In genomic region chr10:53385438-53385837, GRCm38 (mm10) we compare ENCODE assay signal across 22 mouse cellular contexts. TPM values are rescaled to one million over a fixed set of nuclear protein-coding genes. Genes with fewer than 3 reads are reported as not detected.
DNase-seq lines count a peak whose midpoint lies in the region; ATAC-seq and TF ChIP-seq lines count a peak whose summit lies in the region.
"Had no signal": no experiment of that assay in that cellular context is flagged by ENCODE, and none has a peak within 500 bp of the region (broad histone marks: within the 10 kb centered on the region; RNA-seq: fewer than 3 reads in every experiment).

No protein-coding gene starts in this region.

- no peaks in the 10 kb centered on the region for H3K36me3 ChIP-seq in midbrain, embryonic 11.5 days (ENCODE audit: control insufficient read depth, insufficient read depth, low read length)
- H3K36me3 ChIP-seq in midbrain, embryonic 16.5 days (ENCODE audit: control insufficient read depth, insufficient read depth, low read length): no peaks in the 10 kb centered on the region
- H3K36me3 ChIP-seq: embryonic facial prominence, embryonic 10.5 days; G1E; heart, embryonic 13.5 days; hindbrain, embryonic 12.5 days had no signal

- ATAC-seq in midbrain, embryonic 11.5 days (ENCODE audit: low FRiP score): no peak
- no peak for ATAC-seq in midbrain, embryonic 16.5 days
- ATAC-seq in common myeloid progenitor, adult 5-6 weeks (replicated peaks; ENCODE audit: low read depth, poor library complexity, severe bottlenecking): peak; percentile 82
- ATAC-seq in megakaryocyte-erythroid progenitor cell, adult 5-6 weeks (replicated peaks; ENCODE audit: low FRiP score, low TSS enrichment, poor library complexity, severe bottlenecking): peak; percentile 58
- no peak for ATAC-seq in cerebellum, adult (ENCODE audit: insufficient number of reproducible peaks, low FRiP score, low TSS enrichment)
- ATAC-seq: activated CD4-positive, CD25-positive, alpha-beta regulatory T cell, adult 4 months; CD4-positive, CD25-positive, alpha-beta regulatory T cell, adult 4 months; forebrain, embryonic 13.5 days; forebrain, postnatal 0 days; hindbrain, postnatal 0 days had no signal

- H3K4me3 ChIP-seq in midbrain, embryonic 11.5 days (ENCODE audit: low read depth, low read length): no peak overlapping the region
- H3K4me3 ChIP-seq in midbrain, embryonic 16.5 days (ENCODE audit: low read depth, low read length): no peak overlapping the region
- no peak overlapping the region for H3K4me3 ChIP-seq in layer of hippocampus, adult 2 months
- H3K4me3 ChIP-seq: embryonic facial prominence, embryonic 10.5 days; forebrain, embryonic 13.5 days; heart, embryonic 13.5 days; hindbrain, embryonic 12.5 days had no signal

- no peaks in the 10 kb centered on the region for H3K4me1 ChIP-seq in midbrain, embryonic 11.5 days (ENCODE audit: control insufficient read depth, insufficient read depth, low read length)
- H3K4me1 ChIP-seq in midbrain, embryonic 16.5 days (ENCODE audit: control insufficient read depth, insufficient read depth, low read length): no peaks in the 10 kb centered on the region
- H3K4me1 ChIP-seq: embryonic facial prominence, embryonic 10.5 days; hindbrain, embryonic 12.5 days had no signal

- TF ChIP-seq CTCF in layer of hippocampus, adult 2 months (conservative IDR thresholded peaks at IDR 0.05): no peak

- H3K4me2 ChIP-seq in midbrain, embryonic 11.5 days: no peak overlapping the region
- no peak overlapping the region for H3K4me2 ChIP-seq in midbrain, embryonic 16.5 days (ENCODE audit: low read length)
- H3K4me2 ChIP-seq: forebrain, embryonic 13.5 days; heart, embryonic 13.5 days; hindbrain, embryonic 12.5 days had no signal

- no peaks in the 10 kb centered on the region for H3K9me3 ChIP-seq in midbrain, embryonic 11.5 days (ENCODE audit: control insufficient read depth, low read length)
- H3K9me3 ChIP-seq in midbrain, embryonic 16.5 days (replicated peaks; ENCODE audit: control insufficient read depth, low read length, poor library complexity, severe bottlenecking): no peaks in the 10 kb centered on the region
- H3K9me3 ChIP-seq: embryonic facial prominence, embryonic 10.5 days; forebrain, embryonic 13.5 days; G1E; hindbrain, embryonic 12.5 days had no signal

- H3K9ac ChIP-seq in midbrain, embryonic 11.5 days (ENCODE audit: low read length): no peak overlapping the region
- no peak overlapping the region for H3K9ac ChIP-seq in midbrain, embryonic 16.5 days (ENCODE audit: low read depth, low read length)
- H3K9ac ChIP-seq: forebrain, embryonic 13.5 days; forebrain, postnatal 0 days; heart, embryonic 13.5 days; hindbrain, embryonic 12.5 days had no signal

- DNase-seq in midbrain, embryonic 11.5 days (ENCODE audit: low spot score, missing footprints): peak; percentile 31
- DNase-seq in layer of hippocampus, adult 2 months (ENCODE audit: low spot score in 2 of 2): no peak
- DNase-seq: adrenal gland, postnatal 14 days; B cell, adult 2 months; cerebellum, adult 18-20 months; cerebellum, adult 9-11 months; cerebellum, postnatal 36 days; forebrain, postnatal 0 days; gastrocnemius, postnatal 10 days; heart, postnatal 36 days had no signal

- H3K27me3 ChIP-seq in midbrain, embryonic 11.5 days (ENCODE audit: control insufficient read depth, insufficient read depth, low read length): no peaks in the 10 kb centered on the region
- no peaks in the 10 kb centered on the region for H3K27me3 ChIP-seq in midbrain, embryonic 16.5 days (ENCODE audit: control insufficient read depth, insufficient read depth, low read depth, low read length)
- H3K27me3 ChIP-seq: forebrain, embryonic 13.5 days; heart, embryonic 13.5 days; hindbrain, embryonic 12.5 days had no signal

- H3K27ac ChIP-seq in midbrain, embryonic 11.5 days (ENCODE audit: low read depth, low read length): no peak overlapping the region
- H3K27ac ChIP-seq in midbrain, embryonic 16.5 days (ENCODE audit: low read length): no peak overlapping the region
- H3K27ac ChIP-seq in layer of hippocampus, adult 2 months: no peak overlapping the region
- H3K27ac ChIP-seq: embryonic facial prominence, embryonic 10.5 days; forebrain, embryonic 13.5 days; heart, embryonic 13.5 days; hindbrain, embryonic 12.5 days; hindbrain, postnatal 0 days had no signal

- WGBS in midbrain, embryonic 11.5 days: 81% methylated on average over 5 of the region's 5 CpGs
- WGBS in midbrain, embryonic 16.5 days: 80% methylated on average over 5 of the region's 5 CpGs

RNA-seq across cellular contexts. Expression of gene Cep85l, which starts 5.7 kb away (rescaled TPM):
- polyA plus RNA-seq in midbrain, embryonic 11.5 days (2014; fragmentation: Nextera tagmentation; extraction: Ambion mirVana): 3.8 and 4.4 TPM in 2 replicates
- 3.9 TPM in 2 replicates for polyA plus RNA-seq in midbrain, embryonic 16.5 days (2015; fragmentation: Nextera tagmentation; extraction: Ambion mirVana)
- total RNA-seq in common myeloid progenitor, adult 5-6 weeks (2017): 24.1 and 30.8 TPM in 2 replicates
- total RNA-seq in megakaryocyte-erythroid progenitor cell, adult 5-6 weeks (2014; fragmentation: Nextera tagmentation): 9.7 and 16.2 TPM in 2 replicates
- total RNA-seq in megakaryocyte-erythroid progenitor cell, adult 5-6 weeks (2017): 17.3 and 18.7 TPM in 2 replicates
- total RNA-seq in layer of hippocampus, adult 2 months (2021): 10 to 100 TPM; 22.8 to 25.1 TPM
- polyA plus RNA-seq: G1E had no signal

RNA-seq across cellular contexts. Expression of gene Pln, which starts 48.0 kb away (rescaled TPM):
- polyA plus RNA-seq in midbrain, embryonic 11.5 days (2014; fragmentation: Nextera tagmentation; extraction: Ambion mirVana): 1.1 and 1.4 TPM in 2 replicates
- polyA plus RNA-seq in midbrain, embryonic 16.5 days (2015; fragmentation: Nextera tagmentation; extraction: Ambion mirVana): 0.75 and 0.88 TPM in 2 replicates
- total RNA-seq in common myeloid progenitor, adult 5-6 weeks (2017): 1.2 TPM in 1 of 2 replicates, not detected in the other
- total RNA-seq in megakaryocyte-erythroid progenitor cell, adult 5-6 weeks (2014; fragmentation: Nextera tagmentation): not detected in 2 replicates
- total RNA-seq in megakaryocyte-erythroid progenitor cell, adult 5-6 weeks (2017): 0.46 and 0.56 TPM in 2 replicates
- 1 to 10 TPM in 1 of 2 experiments, under 1 TPM in 1; 0.98 to 1.4 TPM for total RNA-seq in layer of hippocampus, adult 2 months (2021)
- total RNA-seq: G1E had no signal
- polyA plus RNA-seq: G1E had no signal

Comparison
In these comparisons a context has a peak if more than half of its experiments do, and no peak if none do; other contexts are left out.
1. ATAC-seq: peak in common myeloid progenitor, adult 5-6 weeks (single experiment) and megakaryocyte-erythroid progenitor cell, adult 5-6 weeks (single experiment); none in midbrain, embryonic 11.5 days (single experiment), midbrain, embryonic 16.5 days (single experiment) and cerebellum, adult (single experiment).